Mouse (Mus musculus) frontal cortex, postnatal 14 days (tissue): Measurements from ENCODE around the gene Ptprg.
A peak's percentile ranks its signal among the peaks of the same experiment; 100 is the strongest.
"Not testable (repeated sequence)": the region's sequence is repeated elsewhere in the genome, so short reads cannot be mapped to it uniquely, and the experiment has no call there.

Source experiments
- DNase-seq, 2 experiments: peaks; one replicate each; pipeline ENCODE4 v3.0.0; 2022; ENCODE audit warnings: low spot score in 2 of 2

The Ptprg gene

GRCm38 (mm10) chr14:12199956-12200950 lies 646.9 kb downstream of the Ptprg start:
- DNase-seq: no peak

GRCm38 (mm10) chr14:12202214-12202613 lies 648.9 kb downstream of the Ptprg start:
- no peak for DNase-seq

- no peak for DNase-seq
Measured at GRCm38 (mm10) chr14:12203081-12203480, 649.7 kb downstream of the Ptprg start.

GRCm38 (mm10) chr14:12206138-12206537 lies 652.8 kb downstream of the Ptprg start:
- DNase-seq: no peak

- no peak for DNase-seq
Measured at GRCm38 (mm10) chr14:12208554-12208953, 655.2 kb downstream of the Ptprg start.

GRCm38 (mm10) chr14:12218544-12219150 lies 665.3 kb downstream of the Ptprg start:
- no peak for DNase-seq

- no peak for DNase-seq
Measured at GRCm38 (mm10) chr14:12219877-12220276, 666.5 kb downstream of the Ptprg start.

- DNase-seq: no peak
Measured at GRCm38 (mm10) chr14:12220540-12220939, 667.2 kb downstream of the Ptprg start.

- no peak for DNase-seq
Measured at GRCm38 (mm10) chr14:12221571-12221970, 668.2 kb downstream of the Ptprg start.

- no peak for DNase-seq
Measured at GRCm38 (mm10) chr14:12243726-12244125, 690.4 kb downstream of the Ptprg start.

GRCm38 (mm10) chr14:12276031-12276430 lies 722.7 kb downstream of the Ptprg start:
- no peak for DNase-seq

- no peak for DNase-seq
Measured at GRCm38 (mm10) chr14:12283641-12284040, 730.3 kb downstream of the Ptprg start, which contains the start of gene Gm49355. Gene Gm49355 (plus strand): TSS chr14:12283976.

GRCm38 (mm10) chr14:12284141-12284912 lies 731.0 kb downstream of the Ptprg start, which contains the start of gene 3830406C13Rik:
Gene 3830406C13Rik (plus strand): TSS chr14:12284173.
- DNase-seq: peak; percentile 73 to 76

GRCm38 (mm10) chr14:12289747-12290146 lies 736.4 kb downstream of the Ptprg start:
- DNase-seq: not testable (repeated sequence)
